Mouse (Mus musculus) spleen, postnatal 4 days (tissue): ENCODE measurements around the gene Wdr11.

Experiments used
- DNase-seq, 2 experiments: peaks; one replicate each; pipeline ENCODE4 v3.0.0; 2022; ENCODE audit warnings: low spot score in 2 of 2

The Wdr11 gene

GRCm38 (mm10) chr7:129652901-129653460 is 61.3 kb downstream of the Wdr11 start:
- no peak for DNase-seq

DNA sequence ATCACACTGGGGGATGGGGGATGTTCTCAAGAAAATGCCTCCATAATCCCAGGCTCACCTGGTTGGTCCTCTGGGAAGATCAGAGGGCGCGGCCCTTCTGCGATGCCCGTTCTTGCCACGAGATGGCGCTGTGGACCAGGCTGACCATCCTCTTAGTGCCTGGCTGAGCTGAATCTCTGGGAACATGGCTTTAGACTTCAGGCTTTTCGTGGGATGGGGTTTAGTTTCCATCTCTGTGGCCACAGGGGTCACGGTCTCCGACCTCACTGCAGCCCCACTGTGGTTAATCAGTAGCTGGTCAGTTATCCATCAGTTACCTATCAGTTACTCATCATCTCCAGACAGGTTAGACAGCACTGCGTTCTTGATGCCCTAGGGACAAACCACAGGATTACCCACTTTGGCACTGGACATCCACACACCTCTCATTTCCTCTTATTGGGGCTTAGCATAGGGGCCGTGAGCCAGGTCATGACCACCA is 62.2 kb downstream of the Wdr11 start:
- DNase-seq, result peak; percentile 37 to 82

DNA sequence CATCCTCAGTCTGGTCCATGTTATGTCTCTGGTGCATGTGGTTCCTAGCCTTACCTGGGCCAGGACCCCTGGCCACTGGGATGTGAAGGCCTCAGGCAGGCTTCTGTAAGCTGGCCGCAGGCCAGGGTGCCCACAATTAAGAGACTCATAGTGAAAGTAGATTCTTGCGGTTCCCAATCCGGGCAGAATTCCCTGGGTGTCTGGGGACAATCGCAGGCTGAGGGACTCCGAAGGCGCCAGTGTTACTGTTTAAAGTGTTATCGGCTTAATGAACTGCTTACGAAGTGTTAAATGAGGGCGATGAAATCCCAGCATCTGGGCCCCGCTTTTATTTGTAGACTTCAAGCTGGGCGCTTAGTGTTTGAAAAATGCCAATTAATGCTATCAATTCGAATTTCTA is 63.3 kb downstream of the Wdr11 start:
- DNase-seq, result no peak

- DNase-seq, result no peak
Observed at GRCm38 (mm10) chr7:129655604-129656226, 64.1 kb downstream of the Wdr11 start.

DNA sequence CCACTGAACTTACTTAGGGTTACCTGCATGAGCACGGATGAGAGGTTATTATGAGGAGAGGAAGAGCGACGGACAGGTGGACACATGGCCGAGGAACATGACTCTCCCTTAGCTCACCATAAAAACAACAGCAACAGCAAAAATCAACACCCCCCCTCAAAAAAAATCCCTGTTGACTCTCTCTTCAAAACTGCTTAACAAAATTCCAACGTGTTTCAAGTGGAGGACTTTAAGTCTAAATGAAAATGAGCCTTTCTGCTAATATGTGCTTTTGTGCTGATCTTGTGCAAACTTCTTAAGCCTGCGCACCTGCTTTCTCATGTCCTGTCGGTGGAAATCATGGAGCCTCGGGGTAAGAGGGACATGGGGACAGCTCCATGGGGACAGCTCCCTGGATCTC is 66.2 kb downstream of the Wdr11 start:
- DNase-seq, result no peak

GRCm38 (mm10) chr7:129659755-129660154 is 68.1 kb downstream of the Wdr11 start:
- DNase-seq, result no peak

DNA sequence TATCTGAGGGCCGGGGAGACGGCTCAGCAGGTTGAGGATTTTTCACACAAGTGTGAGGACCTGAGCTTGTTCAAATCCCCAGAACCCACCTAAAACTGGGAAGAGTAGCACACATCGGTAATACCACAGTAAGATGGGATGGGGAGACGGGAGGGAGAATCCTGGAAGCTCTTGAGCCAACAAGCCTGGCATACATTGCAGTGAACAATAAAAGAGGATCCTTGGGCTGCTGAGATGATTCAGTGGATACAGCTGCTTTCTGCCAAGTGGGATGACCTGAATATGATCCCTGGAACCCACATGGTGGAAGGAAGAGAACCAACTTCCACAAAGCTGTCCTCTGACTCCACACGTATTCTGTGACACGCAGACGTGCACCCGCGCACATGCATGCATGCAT is 68.9 kb downstream of the Wdr11 start:
- DNase-seq, result no peak

DNA sequence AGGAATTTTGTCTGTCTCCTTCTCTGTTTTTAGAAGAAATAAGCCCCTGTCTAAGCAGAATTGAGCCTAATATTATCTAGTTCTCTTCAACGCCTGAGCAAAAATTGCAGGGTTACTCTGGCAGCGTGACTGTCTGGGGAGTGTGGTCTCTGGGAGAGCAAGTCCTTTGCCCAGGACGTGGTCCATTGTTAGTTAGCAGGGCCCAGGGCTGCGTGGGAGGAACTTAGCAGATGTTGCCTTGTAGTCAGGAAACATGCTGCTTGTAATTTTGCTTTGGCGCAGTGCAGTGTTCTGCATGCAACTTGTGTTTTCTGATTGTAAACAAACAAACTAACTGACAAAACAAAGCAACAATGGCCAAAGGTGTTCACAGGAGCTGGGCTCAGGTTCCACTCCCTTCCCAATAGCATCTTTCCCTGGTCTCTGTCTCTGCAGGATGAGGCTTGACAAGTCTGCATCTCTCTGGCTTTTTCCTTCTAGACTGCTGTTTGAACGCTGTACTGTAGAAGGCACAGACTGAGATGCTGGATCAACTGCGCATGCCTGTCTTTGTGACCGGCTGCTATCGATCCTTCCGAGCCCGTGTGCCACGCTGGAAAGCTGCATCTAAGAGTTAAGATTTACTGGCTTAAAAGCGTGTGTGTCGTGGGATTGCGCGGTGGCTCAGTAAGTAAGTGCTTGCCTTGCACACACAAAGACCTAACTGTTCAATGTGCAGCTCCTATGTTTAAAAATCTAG is 70.6 kb downstream of the Wdr11 start:
- no peak for DNase-seq

- DNase-seq, result no peak
Observed at GRCm38 (mm10) chr7:129663781-129664505, 72.3 kb downstream of the Wdr11 start.

- no peak for DNase-seq
Observed at GRCm38 (mm10) chr7:129665411-129665810, 73.7 kb downstream of the Wdr11 start.

DNA sequence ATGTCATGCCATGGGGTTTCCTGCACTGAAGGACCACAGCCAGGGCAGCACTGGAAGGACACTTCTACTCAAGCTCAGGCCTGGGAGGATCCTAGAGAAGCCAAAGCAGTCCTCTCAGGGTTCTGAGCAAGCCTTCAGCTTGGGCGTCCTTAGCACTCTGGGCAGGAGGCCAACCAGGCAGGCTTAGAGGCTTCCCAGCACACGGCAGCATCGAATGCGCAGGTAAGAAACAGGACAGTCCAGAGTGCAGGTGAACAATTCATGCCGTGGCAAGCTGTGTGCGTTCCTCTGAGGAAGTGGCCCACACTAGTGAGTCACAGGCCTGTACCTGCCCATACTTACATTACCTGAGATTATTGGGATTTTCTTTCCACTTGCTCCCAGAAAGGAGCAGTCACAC is 74.3 kb downstream of the Wdr11 start:
- no peak for DNase-seq

DNA sequence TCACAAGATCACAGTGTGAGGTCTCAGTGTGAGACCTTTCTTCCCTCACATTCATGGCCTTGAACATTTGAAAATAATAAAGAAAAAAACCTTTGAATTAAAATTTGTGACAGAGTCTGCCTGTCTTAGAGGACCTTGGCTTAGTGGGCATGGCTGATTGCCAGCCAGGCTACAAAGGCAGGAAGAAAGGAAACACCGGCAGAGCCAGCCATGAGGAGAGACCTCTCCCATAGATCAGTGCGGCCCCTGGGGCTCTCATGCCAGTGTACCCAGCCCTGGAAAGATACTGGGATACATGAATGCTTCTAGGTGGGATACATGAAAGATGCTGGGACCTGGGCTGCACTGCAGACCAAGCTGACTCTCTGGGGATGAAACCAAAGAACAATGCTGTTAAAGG is 74.9 kb downstream of the Wdr11 start:
- DNase-seq, result no peak

DNA sequence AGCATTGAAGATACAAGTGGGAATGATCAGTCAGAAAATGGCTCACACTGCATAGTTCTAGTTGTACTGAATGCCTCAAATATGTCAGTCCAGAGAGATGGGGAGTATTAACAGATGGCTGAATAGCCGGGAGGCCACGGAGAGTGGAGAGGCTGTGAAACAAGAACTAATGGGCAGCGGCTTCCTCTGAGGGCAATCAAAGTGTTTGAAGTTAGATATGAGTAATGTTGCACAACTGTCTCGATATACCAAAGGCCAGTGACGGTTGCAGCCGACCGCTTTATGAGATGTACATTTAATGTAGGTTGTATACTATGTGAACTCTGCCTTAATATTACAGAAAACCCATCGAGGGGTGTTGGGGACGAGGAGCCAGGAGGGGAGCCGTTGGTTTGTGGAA is 78.6 kb downstream of the Wdr11 start:
- DNase-seq, result no peak

DNA sequence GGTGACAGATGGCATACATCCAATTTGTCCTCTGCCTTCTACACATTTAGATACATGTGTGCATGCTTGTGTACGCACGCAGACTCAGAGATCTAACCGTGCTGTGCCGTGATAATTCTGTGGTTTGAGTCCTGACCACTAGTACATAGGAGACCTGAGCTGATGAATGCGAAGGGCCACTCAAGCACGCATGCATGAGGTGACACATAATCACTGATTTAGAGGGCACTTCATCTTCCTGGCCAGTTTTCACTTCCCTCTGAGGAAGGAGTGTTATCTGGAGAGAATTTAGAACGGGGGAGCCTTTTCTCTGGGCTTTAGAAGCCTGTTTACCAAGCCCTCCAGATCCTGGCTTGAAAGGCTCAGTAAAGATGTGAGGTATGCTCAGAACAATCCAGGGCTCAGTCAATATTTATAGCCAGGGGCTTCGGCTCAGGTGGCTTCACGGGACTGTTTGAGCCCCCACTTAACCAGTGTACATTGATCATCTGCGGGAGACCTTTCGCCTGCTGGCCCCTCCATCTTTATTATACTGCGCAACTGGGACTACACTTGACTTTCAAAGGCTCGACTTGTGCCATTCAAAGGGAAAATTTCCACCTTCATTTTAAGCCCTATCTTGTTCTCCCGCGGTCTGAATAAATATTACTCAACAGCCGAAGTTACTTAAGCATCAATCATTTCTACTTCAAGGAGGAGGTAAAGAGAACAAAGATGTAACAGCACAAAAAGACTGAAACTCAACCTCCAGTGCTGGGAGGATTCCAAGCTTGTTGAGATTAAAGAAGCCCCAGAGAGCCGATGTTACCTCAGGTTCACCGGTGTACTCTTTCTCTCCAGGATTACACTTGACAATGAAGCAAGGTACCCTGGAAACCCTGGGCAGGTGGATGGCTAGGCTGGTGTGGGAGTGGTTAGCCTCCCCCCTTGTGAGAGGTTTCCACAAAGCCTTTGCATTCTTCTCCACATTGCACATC is 80.3 kb downstream of the Wdr11 start:
- no peak for DNase-seq

DNA sequence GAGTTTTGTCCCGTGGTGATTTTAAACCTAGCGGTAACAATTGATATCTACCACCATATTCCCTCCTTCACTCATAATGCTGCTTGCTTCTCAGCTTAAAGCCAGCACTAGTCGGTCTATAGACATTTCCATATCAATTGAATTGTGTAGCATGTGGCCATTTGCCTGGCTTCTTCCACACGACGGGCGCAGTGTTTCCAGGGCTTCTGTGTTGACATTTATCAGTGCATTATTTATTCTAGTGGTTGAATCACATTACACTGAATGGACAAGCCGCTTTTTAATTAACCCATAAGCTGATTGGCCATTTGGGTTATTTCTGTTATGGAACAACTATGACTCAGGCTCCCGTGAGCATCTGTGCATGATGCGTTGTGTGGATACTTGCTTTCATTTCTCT is 82.1 kb downstream of the Wdr11 start:
- no peak for DNase-seq

- DNase-seq, result no peak
Observed at GRCm38 (mm10) chr7:129674558-129674957, 82.9 kb downstream of the Wdr11 start.

DNA sequence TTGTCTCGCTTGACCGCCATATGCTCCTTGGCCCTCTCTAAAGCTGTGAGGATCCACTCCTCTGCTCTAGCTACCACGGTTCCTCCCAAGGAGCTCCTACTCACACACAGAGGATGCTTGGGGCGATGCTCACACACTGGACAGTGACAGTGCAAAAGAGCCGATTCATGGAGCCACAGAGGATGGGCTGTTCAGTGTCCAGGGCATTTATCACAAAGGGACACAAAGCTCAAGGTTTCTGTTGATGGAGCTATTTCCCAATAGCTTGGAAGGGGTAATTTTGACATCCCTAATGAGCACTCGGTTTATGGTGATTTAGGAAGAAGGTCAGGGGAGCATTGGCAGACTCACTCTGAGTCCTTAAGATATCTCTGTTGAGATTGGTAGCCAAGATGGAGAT is 84.2 kb downstream of the Wdr11 start:
- no peak for DNase-seq

DNA sequence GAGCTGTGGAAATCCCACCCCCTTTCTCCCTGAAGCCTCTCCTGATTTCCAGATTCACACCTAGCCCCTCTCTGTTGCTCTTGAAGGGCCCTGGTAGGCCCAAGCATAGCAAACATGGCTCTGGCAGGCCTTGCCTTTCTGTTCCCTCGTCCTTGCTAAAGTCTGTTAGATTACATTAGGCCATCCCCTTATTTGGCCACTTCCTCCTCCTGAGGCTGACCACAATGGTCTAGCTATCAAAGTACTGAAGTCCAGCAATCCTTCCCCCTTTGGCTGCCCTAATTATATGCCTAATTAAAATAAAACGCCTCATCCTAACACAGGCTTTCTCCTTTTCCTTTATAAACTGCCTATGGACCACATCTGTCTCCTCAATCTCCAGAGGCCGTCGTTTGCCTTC is 85.5 kb downstream of the Wdr11 start:
- no peak for DNase-seq

DNA sequence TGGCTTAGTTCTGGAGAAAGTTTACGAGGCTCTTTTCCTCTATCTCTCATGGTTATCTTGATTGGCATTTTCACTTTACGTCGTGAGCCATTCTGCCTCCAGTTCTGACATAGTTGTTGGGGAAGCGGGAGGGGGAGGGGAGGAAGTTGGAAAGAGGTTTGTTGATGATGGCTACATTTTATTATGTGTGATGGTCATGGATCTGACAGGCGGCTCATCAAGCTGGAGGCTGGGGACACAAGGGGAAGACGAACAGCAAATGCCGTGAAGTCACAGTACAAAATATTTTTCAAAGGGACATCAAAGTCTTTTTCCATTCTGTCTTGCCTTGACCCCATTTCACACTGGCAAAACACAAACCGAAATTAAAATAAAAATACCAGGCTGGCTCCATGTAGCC is 86.8 kb downstream of the Wdr11 start:
- DNase-seq, result no peak

DNA sequence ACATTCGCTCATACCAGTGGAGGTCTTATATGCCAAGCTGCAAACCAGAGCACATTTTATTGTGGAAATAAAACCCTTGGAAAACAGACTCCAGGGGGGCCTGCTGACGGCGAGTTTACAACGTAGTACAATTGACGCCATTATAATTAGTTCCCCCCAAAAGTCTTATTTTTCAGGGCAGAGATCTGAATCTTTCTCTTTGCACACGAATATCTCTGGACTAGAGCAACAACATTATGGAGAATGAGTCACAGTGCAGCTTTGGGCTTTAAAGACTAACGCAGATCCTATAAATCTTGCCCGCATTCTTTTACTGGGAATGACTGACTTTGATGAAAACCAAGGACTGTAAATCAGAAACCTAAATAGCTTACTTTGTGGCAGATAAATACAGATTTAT is 87.3 kb downstream of the Wdr11 start:
- DNase-seq, result no peak

GRCm38 (mm10) chr7:129680534-129681210 is 89.0 kb downstream of the Wdr11 start:
- DNase-seq, result no peak
